Mouse (Mus musculus): ENCODE data around the gene Fam20c. TPM values are rescaled to one million over a fixed set of nuclear protein-coding genes. Genes with fewer than 3 reads are reported as not detected.

Fam20c gene
- total RNA-seq, 2 experiments from 2014 or later, result 0.38 TPM; not detected in 1

DNA sequence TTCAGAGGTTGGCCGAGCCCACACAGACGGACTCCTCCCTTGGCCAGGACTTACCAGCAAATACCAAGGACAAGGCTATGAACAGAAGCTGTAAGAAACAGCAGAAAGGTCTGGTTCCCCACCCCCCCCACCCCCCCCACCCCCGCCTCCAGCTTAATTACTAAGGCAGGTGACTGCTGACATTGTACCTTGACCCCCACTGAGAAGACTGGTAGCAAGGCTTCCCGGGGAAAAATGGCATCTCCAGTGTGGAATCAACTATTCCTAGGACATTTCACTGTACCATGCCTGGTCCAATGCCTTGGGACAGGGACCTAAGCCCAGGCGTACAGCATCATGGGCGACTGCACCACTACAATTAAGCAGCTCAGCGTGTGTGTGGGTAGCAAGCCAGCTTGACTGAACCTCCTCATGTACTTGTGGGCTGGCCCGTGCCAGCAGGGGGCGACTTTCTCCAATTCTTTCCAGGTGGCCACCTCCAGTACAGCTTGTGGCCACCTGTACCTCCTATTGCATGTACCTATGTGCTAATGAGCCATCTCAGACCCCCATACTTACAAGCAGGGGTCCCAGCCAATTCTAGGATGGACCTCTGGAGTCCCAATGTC lies 102.8 kb downstream of the Fam20c start:
- peak; percentile 68 for ATAC-seq (replicated peaks; ENCODE audit: low FRiP score, low TSS enrichment, poor library complexity, severe bottlenecking)

DNA sequence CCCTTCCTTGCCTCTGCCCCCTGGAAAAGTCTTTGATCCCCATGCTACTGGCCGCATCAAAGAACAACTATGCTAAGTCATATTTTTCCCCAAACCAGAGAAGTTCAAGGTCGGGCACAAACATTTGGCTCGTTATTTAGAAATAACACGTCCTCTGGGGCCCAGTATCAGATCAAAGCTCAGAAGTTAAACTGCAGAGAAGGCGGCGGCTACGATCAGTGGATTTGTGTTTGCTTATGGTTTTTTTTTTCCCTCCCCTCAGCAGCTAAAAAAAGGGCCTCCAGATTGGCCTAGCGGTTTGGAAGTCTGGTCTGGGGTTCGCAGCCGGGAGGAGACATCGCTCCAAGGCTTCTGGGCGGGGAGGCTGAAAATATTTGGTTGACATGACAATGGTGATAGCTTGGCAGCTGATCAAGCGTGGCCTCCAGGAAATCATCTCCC lies 103.5 kb downstream of the Fam20c start:
- no peak for ATAC-seq (replicated peaks; ENCODE audit: low FRiP score, low TSS enrichment, poor library complexity, severe bottlenecking)

Other genes with a start within 250 kb of the Fam20c start
- gene 1700123K08Rik, start 189.8 kb upstream of the Fam20c start, total RNA-seq (2014; fragmentation: Nextera tagmentation), result not detected in 2 replicates
- gene 1700123K08Rik, start 189.8 kb upstream of the Fam20c start, total RNA-seq (2017), result not detected in 2 replicates
- gene Zfp68, start 134.8 kb upstream of the Fam20c start, total RNA-seq (2014; fragmentation: Nextera tagmentation), result 22.6 and 27.5 TPM in 2 replicates
- 54.6 and 76.1 TPM in 2 replicates for gene Zfp68, start 134.8 kb upstream of the Fam20c start, total RNA-seq (2017)
- 10.4 and 20.4 TPM in 2 replicates for gene A430033K04Rik, start 131.7 kb upstream of the Fam20c start, total RNA-seq (2014; fragmentation: Nextera tagmentation)
- gene A430033K04Rik, start 131.7 kb upstream of the Fam20c start, total RNA-seq (2017), result 15.2 and 23.7 TPM in 2 replicates
- gene Gm5294, start 65.6 kb downstream of the Fam20c start, total RNA-seq (2014; fragmentation: Nextera tagmentation), result not detected in 2 replicates
- not detected in 2 replicates for gene Gm5294, start 65.6 kb downstream of the Fam20c start, total RNA-seq (2017)
- gene Pdgfa, start 242.9 kb downstream of the Fam20c start, total RNA-seq (2014; fragmentation: Nextera tagmentation), result not detected in 2 replicates
- 1.5 TPM in 1 of 2 replicates, not detected in the other for gene Pdgfa, start 242.9 kb downstream of the Fam20c start, total RNA-seq (2017)